Mouse (Mus musculus) liver, embryonic 13.5 days (tissue): Measurements from ENCODE around the gene Grm8. TPM values are rescaled to one million over a fixed set of nuclear protein-coding genes. Genes with fewer than 3 reads are reported as not detected.
"Not testable (repeated sequence)": the region's sequence is repeated elsewhere in the genome, so short reads cannot be mapped to it uniquely, and the experiment has no call there.

ENCODE experiments used
- ATAC-seq: fragments of 200-750 bp; cut with Nextera tagmentation; 2 replicates; pipeline ENCODE4 v1.8.0; 2017; ENCODE audit warnings: low read depth, mild to moderate bottlenecking, moderate number of reproducible peaks, moderate library complexity
- DNase-seq: peaks from one replicate; pipeline ENCODE4 v3.0.0; 2022
- H3K27ac ChIP-seq: fragments of 300-500 bp; sonication (generic); 2 replicates; pipeline ENCODE4 v1.5.1; 2015; ENCODE audit warnings: moderate library complexity, mild to moderate bottlenecking, inconsistent platforms
- H3K27me3 ChIP-seq: fragments of 300-500 bp; sonication (generic); 2 replicates; pipeline ENCODE4 v1.6.1; 2015; ENCODE audit warnings: mild to moderate bottlenecking, inconsistent platforms
- H3K36me3 ChIP-seq: fragments of 300-500 bp; sonication (generic); 2 replicates; pipeline ENCODE4 v1.6.1; 2015; ENCODE audit warnings: mild to moderate bottlenecking, inconsistent platforms
- H3K4me1 ChIP-seq: fragments of 300-500 bp; sonication (generic); replicated peaks from 2 replicates; pipeline ENCODE4 v1.6.1; 2015; ENCODE audit warnings: inconsistent platforms
- H3K4me2 ChIP-seq: fragments of 300-500 bp; sonication (generic); 2 replicates; pipeline ENCODE4 v1.6.1; 2015; ENCODE audit warnings: inconsistent platforms, mild to moderate bottlenecking, moderate library complexity
- H3K4me3 ChIP-seq: fragments of 300-500 bp; sonication (generic); replicated peaks from 2 replicates; pipeline ENCODE4 v1.5.1; 2015; ENCODE audit warnings: mild to moderate bottlenecking, inconsistent platforms
- H3K9ac ChIP-seq: fragments of 300-500 bp; sonication (generic); 2 replicates; pipeline ENCODE4 v1.6.1; 2015; ENCODE audit warnings: mild to moderate bottlenecking, inconsistent platforms
- H3K9me3 ChIP-seq: fragments of 300-500 bp; sonication (generic); replicated peaks from 2 replicates; pipeline ENCODE4 v1.6.1; 2016; ENCODE audit warnings: inconsistent platforms
- WGBS: fragments of 180-500 bp; shearing (Covaris S2); methylation state at CpG from one replicate; pipeline ENCODE4 v1.1.7; 2015; ENCODE audit not compliant: insufficient replicate concordance; 5-methylcytosine and 5-hydroxymethylcytosine counted together
- polyA plus RNA-seq: library from polyadenylated mRNA; unstranded; fragments of >200 nt; fragmentation: Nextera tagmentation; extraction: Ambion mirVana; gene quantifications from 2 replicates; pipeline ENCODE4 v1.2.1, GENCODE M21; 2015

Gene Grm8
- polyA plus RNA-seq, 1 experiment from 2014 or later, result 0.05 TPM

- Histone ChIP-seq H3K9ac (no peak overlapping the region), H3K4me1 (no peaks in the 10 kb centered on the region), H3K36me3 (no peaks in the 10 kb centered on the region), H3K9me3 (no peaks in the 10 kb centered on the region), H3K27me3 (no peaks in the 10 kb centered on the region), H3K27ac (no peak overlapping the region), H3K4me3 (no peak overlapping the region), H3K4me2 (no peak overlapping the region)
- ATAC-seq, result no peak
- no peak for DNase-seq
- 43% methylated on average over 1 of the region's 1 CpGs for WGBS
These were observed 285.3 kb downstream of the Grm8 start for GRCm38 (mm10) chr6:27849644-27850043.

- Histone ChIP-seq H3K9me3 (no peaks in the 10 kb centered on the region), H3K27me3 (no peaks in the 10 kb centered on the region), H3K9ac (no peak overlapping the region), H3K4me3 (no peak overlapping the region), H3K27ac (no peak overlapping the region), H3K4me1 (no peaks in the 10 kb centered on the region), H3K36me3 (no peaks in the 10 kb centered on the region), H3K4me2 (no peak overlapping the region)
- ATAC-seq (no peak), DNase-seq (no peak)
- WGBS, result 72% methylated on average over 1 of the region's 1 CpGs
These were observed 298.8 kb downstream of the Grm8 start for GRCm38 (mm10) chr6:27836159-27836558.

GRCm38 (mm10) chr6:27819735-27820134 is 315.2 kb downstream of the Grm8 start:
- 69% methylated on average over 2 of the region's 2 CpGs for whole genome bisulfite sequencing
- H3K27me3 ChIP-seq, H3K9ac ChIP-seq, H3K4me3 ChIP-seq, H3K4me2 ChIP-seq, DNase-seq, H3K27ac ChIP-seq, H3K4me1 ChIP-seq, H3K36me3 ChIP-seq, H3K9me3 ChIP-seq, ATAC-seq: not testable (repeated sequence)

- Histone ChIP-seq H3K9me3 (no peaks in the 10 kb centered on the region), H3K36me3 (no peaks in the 10 kb centered on the region), H3K9ac (no peak overlapping the region), H3K4me2 (no peak overlapping the region), H3K4me1 (no peaks in the 10 kb centered on the region), H3K27ac (no peak overlapping the region), H3K4me3 (no peak overlapping the region), H3K27me3 (no peaks in the 10 kb centered on the region)
- DNase-seq, result no peak
- WGBS, result 62% methylated on average over 5 of the region's 5 CpGs
- no peak for ATAC-seq
These were observed 322.2 kb downstream of the Grm8 start for GRCm38 (mm10) chr6:27812789-27813188.

GRCm38 (mm10) chr6:27809996-27810395 is 325.0 kb downstream of the Grm8 start:
- no peaks in the 10 kb centered on the region for H3K9me3 ChIP-seq
- no peaks in the 10 kb centered on the region for H3K4me1 ChIP-seq
- ATAC-seq (no peak), DNase-seq (no peak)
- H3K9ac ChIP-seq, result no peak overlapping the region
- no peak overlapping the region for H3K27ac ChIP-seq
- H3K36me3 ChIP-seq, result no peaks in the 10 kb centered on the region
- no peaks in the 10 kb centered on the region for H3K27me3 ChIP-seq
- 76% methylated on average over 6 of the region's 6 CpGs for WGBS
- H3K4me2 ChIP-seq, result no peak overlapping the region
- no peak overlapping the region for H3K4me3 ChIP-seq

- no peak overlapping the region for H3K4me2 ChIP-seq
- ATAC-seq, result no peak
- H3K27me3 ChIP-seq, result no peaks in the 10 kb centered on the region
- no peak overlapping the region for H3K9ac ChIP-seq
- H3K27ac ChIP-seq, result no peak overlapping the region
- H3K4me3 ChIP-seq, result no peak overlapping the region
- no peaks in the 10 kb centered on the region for H3K9me3 ChIP-seq
- DNase-seq, result no peak
- no peaks in the 10 kb centered on the region for H3K4me1 ChIP-seq
- no peaks in the 10 kb centered on the region for H3K36me3 ChIP-seq
These were observed 328.2 kb downstream of the Grm8 start for GRCm38 (mm10) chr6:27806741-27807140.

GRCm38 (mm10) chr6:27800881-27801572 is 334.0 kb downstream of the Grm8 start:
- no peak for ATAC-seq
- Histone ChIP-seq H3K27ac (no peak overlapping the region), H3K4me1 (no peaks in the 10 kb centered on the region), H3K36me3 (no peaks in the 10 kb centered on the region), H3K4me3 (no peak overlapping the region), H3K27me3 (no peaks in the 10 kb centered on the region), H3K9ac (no peak overlapping the region), H3K9me3 (no peaks in the 10 kb centered on the region), H3K4me2 (no peak overlapping the region)
- 62% methylated on average over 6 of the region's 6 CpGs for WGBS
- no peak for DNase-seq

- H3K27me3 ChIP-seq, result no peaks in the 10 kb centered on the region
- no peak for DNase-seq
- H3K27ac ChIP-seq, result no peak overlapping the region
- H3K4me2 ChIP-seq, result no peak overlapping the region
- H3K4me1 ChIP-seq, result no peaks in the 10 kb centered on the region
- H3K9me3 ChIP-seq, result no peaks in the 10 kb centered on the region
- no peaks in the 10 kb centered on the region for H3K36me3 ChIP-seq
- no peak for ATAC-seq
- H3K4me3 ChIP-seq, result no peak overlapping the region
- no peak overlapping the region for H3K9ac ChIP-seq
- WGBS, result 54% methylated on average over 3 of the region's 3 CpGs
These were observed 336.2 kb downstream of the Grm8 start for GRCm38 (mm10) chr6:27798735-27799134.

GRCm38 (mm10) chr6:27789566-27789965 is 345.4 kb downstream of the Grm8 start:
- Histone ChIP-seq H3K4me3 (no peak overlapping the region), H3K27me3 (no peaks in the 10 kb centered on the region), H3K4me1 (no peaks in the 10 kb centered on the region), H3K4me2 (no peak overlapping the region), H3K9ac (no peak overlapping the region), H3K9me3 (no peaks in the 10 kb centered on the region), H3K36me3 (no peaks in the 10 kb centered on the region), H3K27ac (no peak overlapping the region)
- ATAC-seq (no peak), DNase-seq (no peak)
- WGBS, result 71% methylated on average over 3 of the region's 3 CpGs

- no peak for ATAC-seq
- no peak for DNase-seq
- Histone ChIP-seq H3K27me3 (no peaks in the 10 kb centered on the region), H3K9me3 (no peaks in the 10 kb centered on the region), H3K4me1 (no peaks in the 10 kb centered on the region), H3K9ac (no peak overlapping the region), H3K36me3 (no peaks in the 10 kb centered on the region), H3K4me2 (no peak overlapping the region), H3K27ac (no peak overlapping the region), H3K4me3 (no peak overlapping the region)
- 55% methylated on average over 4 of the region's 4 CpGs for WGBS
These were observed 345.8 kb downstream of the Grm8 start for GRCm38 (mm10) chr6:27789151-27789550.

- DNase-seq, result no peak
- Histone ChIP-seq H3K36me3 (no peaks in the 10 kb centered on the region), H3K9me3 (no peaks in the 10 kb centered on the region), H3K27me3 (no peaks in the 10 kb centered on the region), H3K4me1 (no peaks in the 10 kb centered on the region), H3K4me2 (no peak overlapping the region), H3K9ac (no peak overlapping the region), H3K27ac (no peak overlapping the region), H3K4me3 (no peak overlapping the region)
- no peak for ATAC-seq
- WGBS, result 67% methylated on average over 1 of the region's 1 CpGs
These were observed 352.7 kb downstream of the Grm8 start for GRCm38 (mm10) chr6:27782251-27782650.

GRCm38 (mm10) chr6:27781371-27781770 is 353.6 kb downstream of the Grm8 start:
- H3K4me1 ChIP-seq, result no peaks in the 10 kb centered on the region
- DNase-seq, result no peak
- H3K27me3 ChIP-seq, result no peaks in the 10 kb centered on the region
- H3K36me3 ChIP-seq, result no peaks in the 10 kb centered on the region
- H3K4me2 ChIP-seq, result no peak overlapping the region
- 54% methylated on average over 3 of the region's 3 CpGs for WGBS
- H3K9me3 ChIP-seq, result no peaks in the 10 kb centered on the region
- H3K27ac ChIP-seq, result no peak overlapping the region
- no peak overlapping the region for H3K9ac ChIP-seq
- ATAC-seq, result no peak
- H3K4me3 ChIP-seq, result no peak overlapping the region
